Mouse (Mus musculus) CH12.LX (cell line): ENCODE results near the gene Hsdl1. TPM values are rescaled to one million over a fixed set of nuclear protein-coding genes. Genes with fewer than 3 reads are reported as not detected.

Experiments used
- DNase-seq: peaks from one replicate; pipeline ENCODE4 v3.0.0-alpha.2; 2013; ENCODE audit errors: extremely low read depth
- H3K27ac ChIP-seq: 2 replicates; pipeline ENCODE4 v1.5.1; 2012; ENCODE audit warnings: low read depth, mild to moderate bottlenecking, control low read depth, moderate library complexity; ENCODE audit not compliant: insufficient read depth
- H3K27me3 ChIP-seq: replicated peaks from 2 replicates; pipeline ENCODE3; 2012; ENCODE audit warnings: inconsistent platforms
- H3K36me3 ChIP-seq, 2 experiments: replicated peaks in 1 of 2; 2 replicates each; pipeline versions ENCODE3 to v1.6.1; 2012; ENCODE audit warnings: inconsistent platforms in 1 of 2, low read length in 1 of 2, mild to moderate bottlenecking in 1 of 2, mixed read lengths in 1 of 2, moderate library complexity in 1 of 2; ENCODE audit not compliant: control insufficient read depth in 1 of 2, insufficient read depth in 1 of 2
- H3K4me1 ChIP-seq, 2 experiments: 2 replicates each; pipeline ENCODE4 v1.6.1; 2012; ENCODE audit warnings: inconsistent platforms in 1 of 2, moderate library complexity in 1 of 2; ENCODE audit not compliant: insufficient read depth in 2 of 2, control insufficient read depth in 1 of 2
- H3K4me2 ChIP-seq: 2 replicates; pipeline ENCODE4 v1.6.1; 2012; ENCODE audit warnings: low read depth, mild to moderate bottlenecking, control low read depth; ENCODE audit not compliant: poor library complexity, insufficient read depth, severe bottlenecking
- H3K4me3 ChIP-seq, 3 experiments: fragments of 150-350 bp in 1 of 3; sonication (generic) in 1 of 3; replicated peaks in 1 of 3; 2 replicates each; pipeline versions ENCODE3 to v1.5.1; 2011 to 2012; ENCODE audit warnings: low read depth in 2 of 3, low read length in 2 of 3, mild to moderate bottlenecking in 2 of 3, moderate library complexity in 2 of 3, control low read depth in 1 of 3, improper control_type of control experiment in 1 of 3, inconsistent platforms in 1 of 3, mixed read lengths in 1 of 3; ENCODE audit not compliant: poor library complexity in 1 of 3
- H3K79me2 ChIP-seq: replicated peaks from 2 replicates; pipeline ENCODE4 v1.6.1; 2012; ENCODE audit warnings: mild to moderate bottlenecking, moderate library complexity; ENCODE audit not compliant: control insufficient read depth, poor library complexity, insufficient read depth, severe bottlenecking; ENCODE audit errors: extremely low read depth
- H3K9ac ChIP-seq: 2 replicates; pipeline ENCODE4 v1.6.1; 2012; ENCODE audit warnings: low read depth, mild to moderate bottlenecking, control low read depth, moderate library complexity; ENCODE audit not compliant: insufficient read depth
- H3K9me3 ChIP-seq: replicated peaks from 2 replicates; pipeline ENCODE3; 2012; ENCODE audit warnings: low read length, inconsistent platforms, mixed read lengths
- CTCF ChIP-seq, 2 experiments: IDR thresholded peaks in 1 of 2; conservative IDR thresholded peaks in 1 of 2; 2 replicates each; pipeline ENCODE4 v1.5.1; 2011 to 2012; ENCODE audit warnings: low read depth in 2 of 2, low read length in 2 of 2, improper control_type of control experiment in 1 of 2, inconsistent platforms in 1 of 2, mild to moderate bottlenecking in 1 of 2, moderate library complexity in 1 of 2
- E2F4 ChIP-seq: IDR thresholded peaks from 2 replicates; pipeline ENCODE4 v1.6.1; 2011; ENCODE audit warnings: low read depth, low read length, improper control_type of control experiment; ENCODE audit not compliant: insufficient replicate concordance
- EP300 ChIP-seq: IDR thresholded peaks from 2 replicates; pipeline ENCODE4 v1.6.1; 2011; ENCODE audit warnings: low read length, improper control_type of control experiment
- JUN ChIP-seq: IDR thresholded peaks from 2 replicates; pipeline ENCODE4 v1.6.1; 2011; ENCODE audit warnings: low read depth, mild to moderate bottlenecking, low read length, improper control_type of control experiment, moderate library complexity; ENCODE audit not compliant: insufficient read depth
- JUND ChIP-seq: conservative IDR thresholded peaks from 2 replicates; pipeline ENCODE4 v1.6.1; 2011; ENCODE audit warnings: low read depth, low read length, improper control_type of control experiment
- MEF2A ChIP-seq: IDR thresholded peaks from 2 replicates; pipeline ENCODE4 v1.6.1; 2014; ENCODE audit warnings: low read depth, mild to moderate bottlenecking, inconsistent platforms, low read length, improper control_type of control experiment, borderline replicate concordance
- MXI1 ChIP-seq: IDR thresholded peaks from 2 replicates; pipeline ENCODE4 v1.6.1; 2011; ENCODE audit warnings: mild to moderate bottlenecking, low read depth, low read length, improper control_type of control experiment
- POLR2A ChIP-seq: IDR thresholded peaks from 2 replicates; pipeline ENCODE4 v1.6.1; 2011; ENCODE audit warnings: low read depth, mild to moderate bottlenecking, improper control_type of control experiment, low read length
- POLR2AphosphoS2 ChIP-seq: IDR thresholded peaks from 2 replicates; pipeline ENCODE4 v1.6.1; 2011; ENCODE audit warnings: low read depth, low read length, improper control_type of control experiment
- RAD21 ChIP-seq: IDR thresholded peaks from 2 replicates; pipeline ENCODE4 v1.6.1; 2011; ENCODE audit warnings: low read depth, mild to moderate bottlenecking, low read length, improper control_type of control experiment, moderate library complexity
- TCF12 ChIP-seq: IDR thresholded peaks from 2 replicates; pipeline ENCODE4 v1.6.1; 2014; ENCODE audit warnings: low read depth, mild to moderate bottlenecking, inconsistent platforms, low read length, improper control_type of control experiment
- dilution Hi-C: fragments of 300-500 bp; cut with MboI; formaldehyde crosslinking; loops from 2 replicates; pipeline ENCODE4 v1.14.3; 2020; ENCODE audit warnings: low sequenced_read_pairs; ENCODE audit not compliant: extremely low pct_unique_long_range_greater_than_20kb, extremely low pct_ligation_motif_present
- in situ Hi-C: fragments of 300-500 bp; cut with MboI; formaldehyde crosslinking; loops from 3 replicates; pipeline ENCODE4 v1.14.3; 2019; ENCODE audit warnings: low sequenced_read_pairs, low pct_ligation_motif_present, low pct_unique_long_range_greater_than_20kb, mixed read lengths
- polyA plus RNA-seq: library from polyadenylated mRNA; unstranded; fragments of >175 nt; gene quantifications from 2 replicates; pipeline ENCODE4 v1.2.1, GENCODE M21; 2012; ENCODE audit warnings: low read depth; ENCODE audit not compliant: insufficient read length
- total RNA-seq, 2 experiments: library from RNA; depleted of rRNA; stranded (reverse); fragments of 300-350 nt in 1 of 2; fragments of >200 nt in 1 of 2; gene quantifications; 2 replicates each; pipeline ENCODE4 v1.2.3; 2012 to 2014

Hsdl1 gene
- total and polyA plus RNA-seq, 3 experiments, result 5.7 to 13.6 (median 8.2) TPM

GRCm38 (mm10) chr8:119530937-119531336 is 44.0 kb downstream of the Hsdl1 start:
- dilution Hi-C loops (no loop called here), in situ Hi-C loops (no loop called here)
- Histone ChIP-seq H3K4me2 (no peak overlapping the region), H3K36me3 (peaks cover 75 to 91% of the 10 kb centered on the region in 2 experiments), H3K27ac (no peak overlapping the region), H3K9me3 (no peaks in the 10 kb centered on the region), H3K27me3 (no peaks in the 10 kb centered on the region), H3K4me1 (no peaks in the 10 kb centered on the region), H3K79me2 (no peaks in the 10 kb centered on the region), H3K9ac (no peak overlapping the region), H3K4me3 (no peak overlapping the region)
- TF ChIP-seq RAD21 (no peak), JUN (no peak), MEF2A (no peak), TCF12 (no peak)
- no peak for DNase-seq

GRCm38 (mm10) chr8:119528762-119529161 is 46.2 kb downstream of the Hsdl1 start:
- Histone ChIP-seq H3K27ac (no peak overlapping the region), H3K36me3 (peaks cover 75 to 91% of the 10 kb centered on the region in 2 experiments), H3K79me2 (no peaks in the 10 kb centered on the region), H3K4me1 (no peaks in the 10 kb centered on the region), H3K4me2 (no peak overlapping the region), H3K9me3 (no peaks in the 10 kb centered on the region), H3K9ac (no peak overlapping the region), H3K4me3 (no peak overlapping the region), H3K27me3 (no peaks in the 10 kb centered on the region)
- no peak for TF ChIP-seq E2F4
- no peak for TF ChIP-seq MXI1
- TF ChIP-seq CTCF (conservative IDR thresholded peaks at IDR 0.05 in 1 of 2, IDR thresholded peaks at IDR 0.05 in 1 of 2; ENCODE audit: low read depth in 2 of 2, low read length in 2 of 2), result no peak
- TF ChIP-seq EP300, result no peak
- no peak for TF ChIP-seq POLR2AphosphoS2
- no peak for TF ChIP-seq POLR2A
- dilution Hi-C loops (no loop called here), in situ Hi-C loops (no loop called here)
- no peak for DNase-seq

GRCm38 (mm10) chr8:119520102-119520501 is 54.9 kb downstream of the Hsdl1 start:
- Histone ChIP-seq H3K4me3 (no peak overlapping the region), H3K27me3 (no peaks in the 10 kb centered on the region), H3K27ac (no peak overlapping the region), H3K79me2 (no peaks in the 10 kb centered on the region), H3K4me2 (no peak overlapping the region), H3K9me3 (no peaks in the 10 kb centered on the region), H3K9ac (no peak overlapping the region), H3K36me3 (peaks cover 85 to 96% of the 10 kb centered on the region in 2 experiments), H3K4me1 (peaks cover 0 to 12% of the 10 kb centered on the region in 2 experiments; a peak in 2 of 4 replicates)
- no peak for TF ChIP-seq JUND
- TF ChIP-seq CTCF (conservative IDR thresholded peaks at IDR 0.05 in 1 of 2, IDR thresholded peaks at IDR 0.05 in 1 of 2; ENCODE audit: low read depth in 2 of 2, low read length in 2 of 2), result peak in 1 of 2 experiments; percentile 39; a peak in 2 of 4 replicates
- TF ChIP-seq RAD21, result peak; percentile 20
- DNase-seq, result no peak
- in situ Hi-C loops, result no loop called here
- dilution Hi-C loops, result no loop called here
